Mouse (Mus musculus): ENCODE data around the gene Ywhab. TPM values are rescaled to one million over a fixed set of nuclear protein-coding genes. Genes with fewer than 3 reads are reported as not detected.

Ywhab gene
- total RNA-seq (2021) = 100 to 1,000 TPM; 445 to 487 TPM

GRCm38 (mm10) chr2:163994654-163994976 is at the start of gene Ywhab:
Gene Ywhab, plus strand, starts transcription at chr2:163994960.
- intact Hi-C loops (cut with DNase I) = loop anchor here (2.0 kb wide), 2 partner anchors 76 kb away; partner anchors contain the start of genes Rims4, Stk4 and Tomm34
- DNase-seq (ENCODE audit: low spot score in 2 of 2) = no peak

GRCm38 (mm10) chr2:163946221-163946620 is 48.5 kb upstream of the Ywhab start:
- intact Hi-C loops (cut with DNase I) = no loop called here
- peak in 1 of 2 experiments; percentile 41 for DNase-seq (ENCODE audit: low spot score in 2 of 2)

GRCm38 (mm10) chr2:163947976-163948375 is 46.8 kb upstream of the Ywhab start:
- intact Hi-C loops (cut with DNase I) = no loop called here
- DNase-seq (ENCODE audit: low spot score in 2 of 2) = no peak

GRCm38 (mm10) chr2:163951770-163952169 is 43.0 kb upstream of the Ywhab start:
- intact Hi-C loops (cut with DNase I) = loop anchor here (5.0 kb wide), 1 partner anchor 94 kb away; no protein-coding TSS in a partner anchor
- peak; percentile 67 to 86 for DNase-seq (ENCODE audit: low spot score in 2 of 2)

- DNase-seq (ENCODE audit: low spot score in 2 of 2) = no peak
- intact Hi-C loops (cut with DNase I) = loop anchor here (5.0 kb wide), 1 partner anchor 96 kb away; no protein-coding TSS in a partner anchor
Observed at GRCm38 (mm10) chr2:163953622-163954310, 41.0 kb upstream of the Ywhab start.

- no peak for DNase-seq (ENCODE audit: low spot score in 2 of 2)
- intact Hi-C loops (cut with DNase I) = loop anchor here (10.0 kb wide), 1 partner anchor 180 kb away; no protein-coding TSS in a partner anchor
Observed at GRCm38 (mm10) chr2:163964606-163965560, 29.9 kb upstream of the Ywhab start.

- no peak for DNase-seq (ENCODE audit: low spot score in 2 of 2)
- intact Hi-C loops (cut with DNase I) = loop anchor here (10.0 kb wide), 1 partner anchor 181 kb away; no protein-coding TSS in a partner anchor
Observed at GRCm38 (mm10) chr2:163965706-163966105, 29.1 kb upstream of the Ywhab start.

- DNase-seq (ENCODE audit: low spot score in 2 of 2) = peak; percentile 76 to 80
- intact Hi-C loops (cut with DNase I) = loop anchor here (1.0 to 10.0 kb wide), 2 partner anchors 113 to 184 kb away; no protein-coding TSS in a partner anchor
Observed at GRCm38 (mm10) chr2:163968581-163968980, 26.2 kb upstream of the Ywhab start.

- intact Hi-C loops (cut with DNase I) = no loop called here
- no peak for DNase-seq (ENCODE audit: low spot score in 2 of 2)
Observed at GRCm38 (mm10) chr2:163970326-163970725, 24.4 kb upstream of the Ywhab start.

GRCm38 (mm10) chr2:163974056-163974455 is 20.7 kb upstream of the Ywhab start:
- DNase-seq (ENCODE audit: low spot score in 2 of 2) = no peak
- intact Hi-C loops (cut with DNase I) = no loop called here

GRCm38 (mm10) chr2:163976448-163976847 is 18.3 kb upstream of the Ywhab start:
- intact Hi-C loops (cut with DNase I) = no loop called here
- DNase-seq (ENCODE audit: low spot score in 2 of 2) = no peak

GRCm38 (mm10) chr2:163987233-163987632 is 7.5 kb upstream of the Ywhab start:
- intact Hi-C loops (cut with DNase I) = no loop called here
- no peak for DNase-seq (ENCODE audit: low spot score in 2 of 2)

GRCm38 (mm10) chr2:163992871-163993270 is 1.9 kb upstream of the Ywhab start:
- DNase-seq (ENCODE audit: low spot score in 2 of 2) = no peak
- intact Hi-C loops (cut with DNase I) = no loop called here

GRCm38 (mm10) chr2:163994977-163995862 is 460 bp downstream of the Ywhab start:
- intact Hi-C loops (cut with DNase I) = loop anchor here (2.0 kb wide), 2 partner anchors 76 kb away; partner anchors contain the start of genes Rims4, Stk4 and Tomm34

GRCm38 (mm10) chr2:163996275-163996674 is 1.5 kb downstream of the Ywhab start:
- peak in 1 of 2 experiments; percentile 45 for DNase-seq (ENCODE audit: low spot score in 2 of 2)
- intact Hi-C loops (cut with DNase I) = no loop called here

More at GRCm38 (mm10) chr2:163994977-163995862, 460 bp downstream of the Ywhab start:
- DNase-seq (ENCODE audit: low spot score in 2 of 2) = peak; percentile 89 to 97

GRCm38 (mm10) chr2:163996899-163997298 is 2.1 kb downstream of the Ywhab start:
- intact Hi-C loops (cut with DNase I) = no loop called here
- DNase-seq (ENCODE audit: low spot score in 2 of 2) = no peak

- intact Hi-C loops (cut with DNase I) = no loop called here
- DNase-seq (ENCODE audit: low spot score in 2 of 2) = no peak
Observed at GRCm38 (mm10) chr2:163998981-163999380, 4.2 kb downstream of the Ywhab start.

GRCm38 (mm10) chr2:164002637-164003036 is 7.9 kb downstream of the Ywhab start:
- DNase-seq (ENCODE audit: low spot score in 2 of 2) = peak in 1 of 2 experiments; percentile 92
- intact Hi-C loops (cut with DNase I) = no loop called here

- intact Hi-C loops (cut with DNase I) = no loop called here
- no peak for DNase-seq (ENCODE audit: low spot score in 2 of 2)
Observed at GRCm38 (mm10) chr2:164004503-164004902, 9.7 kb downstream of the Ywhab start.

Data from left cerebral cortex, postnatal 25 days (tissue).